Mouse (Mus musculus): Measurements from ENCODE around the gene Traf7.
A peak's percentile ranks its signal among the peaks of the same experiment; 100 is the strongest.

Gene Traf7

GRCm38 (mm10) chr17:24546234-24546633 lies 18.5 kb upstream of the Traf7 start:
- no peak for DNase-seq (ENCODE audit: extremely low read depth, insufficient read length, low spot score)

- DNase-seq (ENCODE audit: extremely low read depth, insufficient read length, low spot score), result no peak
Observed at GRCm38 (mm10) chr17:24545247-24545646, 17.5 kb upstream of the Traf7 start.

GRCm38 (mm10) chr17:24544613-24545012 lies 16.9 kb upstream of the Traf7 start:
- no peak for DNase-seq (ENCODE audit: extremely low read depth, insufficient read length, low spot score)

- no peak for DNase-seq (ENCODE audit: extremely low read depth, insufficient read length, low spot score)
Observed at GRCm38 (mm10) chr17:24540375-24540774, 12.6 kb upstream of the Traf7 start.

- DNase-seq (ENCODE audit: extremely low read depth, insufficient read length, low spot score), result no peak
Observed at GRCm38 (mm10) chr17:24538950-24539349, 11.2 kb upstream of the Traf7 start.

- no peak for DNase-seq (ENCODE audit: extremely low read depth, insufficient read length, low spot score)
Observed at GRCm38 (mm10) chr17:24537536-24537935, 9.8 kb upstream of the Traf7 start.

- no peak for DNase-seq (ENCODE audit: extremely low read depth, insufficient read length, low spot score)
Observed at GRCm38 (mm10) chr17:24535300-24535699, 7.6 kb upstream of the Traf7 start.

- no peak for DNase-seq (ENCODE audit: extremely low read depth, insufficient read length, low spot score)
Observed at GRCm38 (mm10) chr17:24534160-24534718, 6.5 kb upstream of the Traf7 start, which contains the start of gene Rab26. Gene Rab26, minus strand, starts transcription at chr17:24534210.

GRCm38 (mm10) chr17:24533099-24533992 lies 5.6 kb upstream of the Traf7 start:
- no peak for DNase-seq (ENCODE audit: extremely low read depth, insufficient read length, low spot score)

- no peak for DNase-seq (ENCODE audit: extremely low read depth, insufficient read length, low spot score)
Observed at GRCm38 (mm10) chr17:24532045-24532444, 4.3 kb upstream of the Traf7 start.

- no peak for DNase-seq (ENCODE audit: extremely low read depth, insufficient read length, low spot score)
Observed at GRCm38 (mm10) chr17:24531064-24531463, 3.3 kb upstream of the Traf7 start.

- DNase-seq (ENCODE audit: extremely low read depth, insufficient read length, low spot score), result no peak
Observed at GRCm38 (mm10) chr17:24530361-24531050, 2.8 kb upstream of the Traf7 start.

- DNase-seq (ENCODE audit: extremely low read depth, insufficient read length, low spot score), result no peak
Observed at GRCm38 (mm10) chr17:24529883-24530282, 2.1 kb upstream of the Traf7 start.

- peak; percentile 57 for DNase-seq (ENCODE audit: extremely low read depth, insufficient read length, low spot score)
Observed at GRCm38 (mm10) chr17:24529007-24529451, 1.3 kb upstream of the Traf7 start.

- DNase-seq (ENCODE audit: extremely low read depth, insufficient read length, low spot score), result no peak
Observed at GRCm38 (mm10) chr17:24528560-24528918, 801 bp upstream of the Traf7 start.

- no peak for DNase-seq (ENCODE audit: extremely low read depth, insufficient read length, low spot score)
Observed at GRCm38 (mm10) chr17:24527315-24527714, 423 bp downstream of the Traf7 start.

- DNase-seq (ENCODE audit: extremely low read depth, insufficient read length, low spot score), result no peak
Observed at GRCm38 (mm10) chr17:24524734-24525133, 3.0 kb downstream of the Traf7 start.

GRCm38 (mm10) chr17:24520450-24520849 lies 7.3 kb downstream of the Traf7 start:
- no peak for DNase-seq (ENCODE audit: extremely low read depth, insufficient read length, low spot score)

GRCm38 (mm10) chr17:24514270-24515257 lies 13.2 kb downstream of the Traf7 start:
- no peak for DNase-seq (ENCODE audit: extremely low read depth, insufficient read length, low spot score)

- no peak for DNase-seq (ENCODE audit: extremely low read depth, insufficient read length, low spot score)
Observed at GRCm38 (mm10) chr17:24513609-24514008, 14.1 kb downstream of the Traf7 start.
